Mouse (Mus musculus) hindbrain, embryonic 10.5 days (tissue): ENCODE results near the gene Tuba4a. TPM values are rescaled to one million over a fixed set of nuclear protein-coding genes. Genes with fewer than 3 reads are reported as not detected.
A peak's percentile ranks its signal among the peaks of the same experiment; 100 is the strongest.

Source experiments
- DNase-seq: peaks from one replicate; pipeline ENCODE4 v3.0.0-alpha.2; 2017; ENCODE audit warnings: low spot score
- H3K27ac ChIP-seq: fragments of 300-500 bp; sonication (generic); 2 replicates; pipeline ENCODE4 v1.5.1; 2016; ENCODE audit warnings: mild to moderate bottlenecking, moderate library complexity
- H3K27me3 ChIP-seq: fragments of 300-500 bp; sonication (generic); 2 replicates; pipeline ENCODE4 v1.6.1; 2016; ENCODE audit warnings: mild to moderate bottlenecking; ENCODE audit not compliant: poor library complexity, insufficient read depth, severe bottlenecking
- H3K36me3 ChIP-seq: fragments of 300-500 bp; sonication (generic); 2 replicates; pipeline ENCODE4 v1.6.1; 2016; ENCODE audit warnings: mild to moderate bottlenecking, moderate library complexity
- H3K4me1 ChIP-seq: fragments of 300-500 bp; sonication (generic); replicated peaks from 2 replicates; pipeline ENCODE4 v1.6.1; 2016; ENCODE audit warnings: mild to moderate bottlenecking
- H3K4me3 ChIP-seq: fragments of 300-500 bp; sonication (generic); 2 replicates; pipeline ENCODE4 v1.5.1; 2016; ENCODE audit warnings: mild to moderate bottlenecking, moderate library complexity
- H3K9me3 ChIP-seq: fragments of 300-500 bp; sonication (generic); 2 replicates; pipeline ENCODE4 v1.6.1; 2016; ENCODE audit warnings: mild to moderate bottlenecking, moderate library complexity
- WGBS: fragments of 180-500 bp; shearing (Covaris S2); methylation state at CpG from one replicate; pipeline ENCODE4 v1.1.7; 2016; 5-methylcytosine and 5-hydroxymethylcytosine counted together
- polyA plus RNA-seq: library from polyadenylated mRNA; unstranded; fragments of >200 nt; fragmentation: Nextera tagmentation; extraction: Ambion mirVana; gene quantifications from 2 replicates; pipeline ENCODE4 v1.2.1, GENCODE M21; 2016

Gene Tuba4a
- 10.8 and 19.4 TPM in 2 replicates for polyA plus RNA-seq

DNA sequence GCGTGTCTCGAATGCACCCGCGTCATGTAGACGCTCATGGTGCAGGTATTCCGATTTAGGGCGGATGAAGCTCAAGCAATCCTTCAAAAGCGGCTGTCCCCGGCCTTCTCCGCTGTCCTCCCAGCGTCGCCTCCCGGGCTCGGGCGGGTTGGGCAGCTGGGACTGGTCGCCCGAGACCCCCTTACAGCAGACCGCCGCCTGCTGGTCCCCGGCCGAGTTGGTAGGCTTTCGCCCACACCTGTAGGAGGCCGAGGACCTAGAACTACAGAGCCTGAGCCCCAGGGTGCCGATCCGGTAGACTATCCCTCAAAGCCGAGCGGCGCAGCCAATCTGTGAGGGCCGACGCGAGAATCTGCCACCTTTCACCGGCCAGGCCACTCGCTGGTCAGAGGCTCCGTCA, at the start of gene Tuba4a:
Gene Tuba4a, minus strand, starts transcription at position 335 of the 400 bp plus-strand sequence.
- Histone ChIP-seq H3K9me3 (no peaks in the 10 kb centered on the region), H3K27ac (peak within 1 kb of the TSS; percentile 71), H3K4me1 (peaks cover 22% of the 10 kb centered on the region), H3K36me3 (peaks cover 18% of the 10 kb centered on the region), H3K4me3 (peak within 1 kb of the TSS; percentile 60), H3K27me3 (peaks cover 77% of the 10 kb centered on the region)
- DNase-seq: peak; percentile 43
- under 1% methylated on average over 34 of the region's 34 CpGs for WGBS

GRCm38 (mm10) chr1:75264091-75264880, 44.6 kb upstream of the Tuba4a start, which contains the start of gene Ptprn:
TSS of gene Ptprn (minus strand) at chr1:75264502.
- Histone ChIP-seq H3K9me3 (no peaks in the 10 kb centered on the region), H3K27ac (peak within 1 kb of the TSS; percentile 64), H3K36me3 (no peaks in the 10 kb centered on the region), H3K4me1 (peaks cover 12% of the 10 kb centered on the region), H3K27me3 (peaks cover 59% of the 10 kb centered on the region), H3K4me3 (peak within 1 kb of the TSS; percentile 54)
- WGBS: 12% methylated on average over 32 of the region's 32 CpGs
- DNase-seq: no peak

DNA sequence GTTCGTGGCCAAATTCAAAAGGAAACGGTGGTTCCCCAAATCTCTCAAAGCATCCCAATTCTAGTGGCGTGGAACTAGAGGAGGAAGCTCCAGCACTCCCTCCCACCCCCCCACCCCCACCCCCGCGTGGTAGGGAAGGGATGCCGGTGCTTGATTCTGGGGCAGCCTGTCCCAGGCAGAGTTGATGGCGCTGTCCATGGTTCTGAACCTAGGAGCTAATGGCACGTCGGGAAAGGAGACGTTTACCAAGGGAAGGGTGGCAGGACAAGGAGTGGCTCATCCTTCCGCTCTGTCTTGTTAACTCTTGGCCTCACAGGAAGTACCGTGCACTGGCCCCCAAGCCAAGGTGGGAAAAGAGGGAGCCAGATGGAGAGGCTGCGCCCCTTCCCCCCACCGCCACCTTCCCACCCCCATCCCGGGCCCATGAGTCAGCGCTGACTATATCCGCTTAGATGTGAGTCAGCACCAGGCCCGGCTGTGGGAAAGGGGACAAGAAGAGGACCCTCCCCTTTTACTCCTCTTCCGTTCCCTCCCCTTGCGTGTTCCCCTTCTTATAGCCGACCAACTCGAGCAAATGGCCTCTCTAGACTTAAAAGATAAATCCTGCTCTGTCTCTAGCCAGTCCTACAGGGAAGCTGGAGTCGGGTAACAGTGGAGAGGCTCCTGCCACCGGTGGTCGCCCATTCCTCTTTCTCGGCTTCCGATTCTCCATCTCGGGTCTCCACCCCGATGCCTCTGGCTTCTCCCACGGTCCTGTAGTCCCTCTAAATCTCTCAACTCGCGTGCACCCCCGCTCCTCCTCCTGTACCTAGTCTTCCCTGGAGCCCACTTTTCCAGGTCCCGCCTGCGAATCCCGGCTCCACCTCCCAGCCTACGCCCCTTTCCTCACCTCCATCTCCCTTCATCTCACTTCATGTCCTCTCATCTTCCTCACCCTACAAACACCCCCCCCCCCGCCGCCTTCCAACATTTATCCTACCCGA, 43.6 kb upstream of the Tuba4a start:
- peak overlapping the region; percentile 64; the same call in 1 of the 2 replicates for H3K27ac ChIP-seq
- H3K27me3 ChIP-seq: peaks cover 62% of the 10 kb centered on the region
- no peaks in the 10 kb centered on the region for H3K36me3 ChIP-seq
- H3K4me3 ChIP-seq: peak overlapping the region; percentile 54
- 1% methylated on average over 40 of the region's 40 CpGs for WGBS
- DNase-seq: peak; percentile 71
- H3K9me3 ChIP-seq: no peaks in the 10 kb centered on the region
- peaks cover 12% of the 10 kb centered on the region for H3K4me1 ChIP-seq

- no peaks in the 10 kb centered on the region for H3K9me3 ChIP-seq
- H3K27ac ChIP-seq: no peak overlapping the region
- H3K4me3 ChIP-seq: no peak overlapping the region
- H3K36me3 ChIP-seq: no peaks in the 10 kb centered on the region
- H3K4me1 ChIP-seq: peaks cover 12% of the 10 kb centered on the region
- peaks cover 63% of the 10 kb centered on the region for H3K27me3 ChIP-seq
- DNase-seq: no peak
These were observed 41.6 kb upstream of the Tuba4a start for GRCm38 (mm10) chr1:75261278-75261677.

DNA sequence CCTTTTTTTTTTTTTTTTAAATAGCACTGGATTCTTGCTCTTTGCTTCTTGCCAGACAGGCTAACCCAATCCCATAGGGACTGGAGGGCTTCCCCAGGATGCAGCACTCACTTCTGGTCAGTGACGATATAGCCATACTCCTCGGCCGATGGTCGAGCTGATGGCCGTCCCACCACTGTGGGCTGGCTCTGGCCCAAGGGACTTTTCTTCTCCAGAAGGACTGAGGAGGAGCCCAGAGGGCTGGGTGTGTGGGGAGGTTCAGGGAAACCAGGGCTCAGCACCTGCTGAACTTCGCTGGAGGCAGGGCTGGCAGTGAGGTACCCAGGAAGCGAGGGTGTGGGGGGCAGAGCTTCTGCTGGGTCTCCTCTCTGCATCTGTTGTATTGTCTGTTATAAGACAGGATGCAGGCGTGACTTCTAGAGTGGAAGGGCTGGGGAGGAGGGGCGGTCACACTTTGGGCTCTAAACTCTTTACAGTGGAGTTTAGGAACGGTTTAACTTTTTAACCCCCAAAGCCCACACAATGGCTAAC, 35.9 kb upstream of the Tuba4a start:
- H3K27me3 ChIP-seq: peaks cover 25% of the 10 kb centered on the region
- H3K4me3 ChIP-seq: no peak overlapping the region
- peaks cover 19% of the 10 kb centered on the region for H3K4me1 ChIP-seq
- WGBS: 71% methylated on average over 10 of the region's 10 CpGs
- no peak for DNase-seq
- no peak overlapping the region for H3K27ac ChIP-seq
- H3K36me3 ChIP-seq: no peaks in the 10 kb centered on the region
- H3K9me3 ChIP-seq: no peaks in the 10 kb centered on the region

DNA sequence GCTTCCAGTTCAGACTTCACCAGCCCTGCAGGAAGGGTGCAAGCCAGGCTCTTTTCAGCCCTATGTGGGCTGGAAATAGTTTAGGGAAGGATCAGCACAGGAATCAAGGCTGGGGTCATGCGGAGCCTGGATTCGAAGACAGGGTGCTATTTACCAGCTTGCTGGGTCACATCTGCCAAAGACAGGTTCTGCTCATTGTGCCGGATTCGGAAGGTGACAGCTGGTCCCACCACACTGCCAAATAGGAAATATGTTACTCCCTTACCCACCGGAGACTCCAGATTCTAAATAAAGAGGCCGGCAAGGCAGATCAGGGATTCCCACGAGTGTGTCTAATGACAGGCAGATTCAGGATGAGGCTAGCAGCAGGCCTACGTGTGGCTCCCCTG, 35.0 kb upstream of the Tuba4a start:
- H3K4me1 ChIP-seq: peaks cover 21% of the 10 kb centered on the region
- peaks cover 21% of the 10 kb centered on the region for H3K27me3 ChIP-seq
- H3K9me3 ChIP-seq: no peaks in the 10 kb centered on the region
- WGBS: 75% methylated on average over 8 of the region's 8 CpGs
- H3K27ac ChIP-seq: no peak overlapping the region
- no peaks in the 10 kb centered on the region for H3K36me3 ChIP-seq
- DNase-seq: no peak
- H3K4me3 ChIP-seq: no peak overlapping the region

DNA sequence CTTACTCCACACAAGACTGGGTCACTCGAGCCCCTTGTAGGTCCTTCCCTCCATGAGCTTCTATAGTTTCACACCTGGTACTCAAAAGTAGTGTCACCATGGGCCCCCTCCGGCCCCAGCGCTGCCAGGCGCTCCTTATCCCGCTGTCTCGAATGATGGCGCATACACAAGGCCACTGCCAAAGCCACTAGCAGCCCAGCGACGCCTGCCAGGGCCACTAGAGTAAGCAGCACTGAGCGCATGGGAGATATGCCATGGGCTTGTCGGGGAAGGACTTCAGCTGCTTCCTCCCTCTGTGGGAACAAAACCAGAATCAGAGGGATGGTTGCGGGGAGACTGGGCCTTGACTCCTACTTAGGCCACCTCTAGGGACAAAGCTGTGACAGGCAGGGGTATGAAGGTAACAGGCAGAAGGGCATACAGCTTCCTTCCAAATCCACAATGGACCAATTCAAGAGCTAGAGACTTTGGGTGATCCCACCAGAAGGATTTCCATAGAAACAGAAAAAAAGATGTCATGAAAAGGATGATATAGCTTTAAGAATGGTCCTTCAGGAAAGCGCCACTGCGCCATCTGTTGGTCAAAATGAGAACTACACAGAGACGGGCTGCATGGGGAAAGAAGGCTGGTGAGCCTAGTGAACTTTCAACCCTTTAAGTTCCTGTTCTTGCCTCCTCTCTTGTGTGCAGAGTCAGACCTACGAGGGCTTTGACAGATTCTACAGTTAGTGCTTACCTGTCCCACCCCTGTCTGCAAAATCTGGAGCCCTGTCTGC, 34.4 kb upstream of the Tuba4a start:
- Histone ChIP-seq H3K27me3 (peaks cover 21% of the 10 kb centered on the region), H3K36me3 (no peaks in the 10 kb centered on the region), H3K4me1 (peaks cover 21% of the 10 kb centered on the region), H3K4me3 (no peak overlapping the region), H3K27ac (no peak overlapping the region; the same call in 1 of the 2 replicates), H3K9me3 (no peaks in the 10 kb centered on the region)
- 64% methylated on average over 16 of the region's 16 CpGs for WGBS
- peak; percentile 79 for DNase-seq

- H3K27ac ChIP-seq: no peak overlapping the region
- WGBS: 72% methylated on average over 16 of the region's 16 CpGs
- H3K36me3 ChIP-seq: no peaks in the 10 kb centered on the region
- no peak for DNase-seq
- H3K4me3 ChIP-seq: no peak overlapping the region
- no peaks in the 10 kb centered on the region for H3K9me3 ChIP-seq
- H3K27me3 ChIP-seq: peaks cover 16% of the 10 kb centered on the region
- peaks cover 27% of the 10 kb centered on the region for H3K4me1 ChIP-seq
These were observed 33.4 kb upstream of the Tuba4a start for GRCm38 (mm10) chr1:75253029-75253428.

DNA sequence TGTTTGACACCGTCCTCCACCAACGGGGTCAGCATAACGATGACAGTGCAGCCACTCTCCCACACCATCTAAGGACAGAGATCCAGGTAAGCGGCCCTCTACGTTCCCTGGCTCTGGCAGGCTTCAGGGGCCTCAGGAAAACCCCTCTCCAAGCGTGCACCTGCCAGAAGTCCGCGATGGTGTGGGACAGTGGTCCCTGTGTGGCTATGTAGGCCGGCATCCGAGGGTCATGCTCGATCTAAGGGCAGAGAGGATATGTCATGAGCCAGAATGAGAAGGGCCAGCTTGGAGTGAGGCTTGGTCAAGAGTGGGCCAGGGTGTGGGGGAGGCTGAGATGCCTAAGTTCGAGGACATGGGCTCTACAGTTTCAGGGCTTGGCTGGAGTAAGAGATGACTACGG, 32.6 kb upstream of the Tuba4a start:
- H3K27me3 ChIP-seq: peaks cover 16% of the 10 kb centered on the region
- H3K9me3 ChIP-seq: no peaks in the 10 kb centered on the region
- peaks cover 34% of the 10 kb centered on the region for H3K4me1 ChIP-seq
- no peak overlapping the region for H3K27ac ChIP-seq
- 67% methylated on average over 13 of the region's 13 CpGs for WGBS
- DNase-seq: no peak
- H3K4me3 ChIP-seq: no peak overlapping the region
- H3K36me3 ChIP-seq: no peaks in the 10 kb centered on the region

- WGBS: 5% methylated on average over 22 of the region's 22 CpGs
- Histone ChIP-seq H3K4me1 (peaks cover 40% of the 10 kb centered on the region), H3K27me3 (peaks cover 16% of the 10 kb centered on the region), H3K4me3 (peak overlapping the region; percentile 38), H3K9me3 (no peaks in the 10 kb centered on the region), H3K36me3 (no peaks in the 10 kb centered on the region), H3K27ac (peak overlapping the region; percentile 53; the same call in 1 of the 2 replicates)
- peak; percentile 74 for DNase-seq
These were observed 31.7 kb upstream of the Tuba4a start for GRCm38 (mm10) chr1:75251112-75251970.

- peaks cover 41% of the 10 kb centered on the region for H3K4me1 ChIP-seq
- H3K36me3 ChIP-seq: no peaks in the 10 kb centered on the region
- peaks cover 16% of the 10 kb centered on the region for H3K27me3 ChIP-seq
- DNase-seq: no peak
- WGBS: 59% methylated on average over 3 of the region's 3 CpGs
- no peaks in the 10 kb centered on the region for H3K9me3 ChIP-seq
- no peak overlapping the region for H3K27ac ChIP-seq
- H3K4me3 ChIP-seq: no peak overlapping the region
These were observed 30.8 kb upstream of the Tuba4a start for GRCm38 (mm10) chr1:75250498-75250897.
